ENCODE assay signal across 18 mouse cellular contexts in the genomic region with DNA sequence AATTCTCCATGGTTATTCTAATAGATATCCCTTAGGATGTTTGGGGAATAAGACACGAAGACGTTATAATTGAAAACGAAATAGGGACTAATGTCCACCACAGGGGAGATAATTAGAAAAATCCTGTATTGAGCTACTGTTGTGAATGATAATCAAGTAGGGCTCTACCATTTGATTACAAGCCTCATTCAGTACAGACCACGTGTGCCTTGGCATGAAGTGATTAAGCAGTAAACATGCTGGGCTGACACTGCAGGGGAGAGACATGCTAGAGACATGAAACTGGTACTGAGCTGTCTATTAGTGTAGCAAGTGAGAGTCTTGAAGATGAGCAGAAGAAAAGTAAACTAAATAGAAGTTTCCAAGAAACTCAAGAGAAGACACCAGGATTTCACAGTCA.
"Had no signal": no experiment of that assay in that cellular context is flagged by ENCODE, and none has a peak within 500 bp of the region (broad histone marks: within the 10 kb centered on the region; RNA-seq: fewer than 3 reads in every experiment).

No protein-coding gene starts in this region.

- H3K4me3 ChIP-seq: liver, embryonic 13.5 days; liver, embryonic 15.5 days; lung, embryonic 15.5 days; megakaryocyte, embryonic 14.5 days; midbrain, embryonic 12.5 days; midbrain, embryonic 15.5 days; stomach, embryonic 15.5 days had no signal

- H3K9me3 ChIP-seq: liver, embryonic 13.5 days; liver, embryonic 15.5 days; lung, embryonic 15.5 days; megakaryocyte, embryonic 14.5 days; midbrain, embryonic 12.5 days; midbrain, embryonic 15.5 days; stomach, embryonic 15.5 days had no signal

- H3K4me2 ChIP-seq: liver, embryonic 13.5 days; liver, embryonic 15.5 days; lung, embryonic 15.5 days; midbrain, embryonic 12.5 days; midbrain, embryonic 15.5 days; stomach, embryonic 15.5 days had no signal

- H3K9ac ChIP-seq: liver, embryonic 13.5 days; liver, embryonic 15.5 days; liver, postnatal 0 days; lung, embryonic 15.5 days; midbrain, embryonic 12.5 days; midbrain, embryonic 15.5 days; stomach, embryonic 15.5 days had no signal

- H3K27ac ChIP-seq: liver, embryonic 13.5 days; liver, embryonic 15.5 days; lung, embryonic 15.5 days; macrophage; midbrain, embryonic 12.5 days; midbrain, embryonic 15.5 days; stomach, embryonic 15.5 days; stomach, postnatal 0 days had no signal

- ATAC-seq: liver, postnatal 0 days; lung, postnatal 0 days; midbrain, embryonic 15.5 days had no signal

- DNase-seq: liver, embryonic 13.5 days; liver, postnatal 0 days; lung, adult 2 months; lung, postnatal 14 days; lung, postnatal 36 days; right cerebral cortex, postnatal 14 days; thymus, adult 2 months; thymus, postnatal 25 days; thymus, postnatal 4 days had no signal

- H3K4me1 ChIP-seq: liver, embryonic 13.5 days; liver, embryonic 15.5 days; lung, embryonic 15.5 days; megakaryocyte, embryonic 14.5 days; midbrain, embryonic 12.5 days; midbrain, embryonic 15.5 days; stomach, embryonic 15.5 days had no signal

- H3K27me3 ChIP-seq: liver, embryonic 13.5 days; liver, embryonic 15.5 days; lung, embryonic 15.5 days; megakaryocyte, embryonic 14.5 days; midbrain, embryonic 12.5 days; midbrain, embryonic 15.5 days; stomach, embryonic 15.5 days had no signal

- H3K36me3 ChIP-seq: liver, embryonic 13.5 days; liver, embryonic 15.5 days; lung, embryonic 15.5 days; midbrain, embryonic 12.5 days; midbrain, embryonic 15.5 days; stomach, embryonic 15.5 days had no signal
